Comparison of ENCODE assay signal across 22 mouse cellular contexts in genomic region chr5:38422426-38422825, GRCm38 (mm10).
DNase-seq lines count a peak whose midpoint lies in the region; ATAC-seq and TF ChIP-seq lines count a peak whose summit lies in the region.
"Had no signal": no experiment of that assay in that cellular context is flagged by ENCODE, and none has a peak within 500 bp of the region (broad histone marks: within the 10 kb centered on the region; RNA-seq: fewer than 3 reads in every experiment).

No protein-coding gene starts in this region.

- ATAC-seq in embryonic facial prominence, embryonic 11.5 days (replicated peaks; ENCODE audit: insufficient number of reproducible peaks, low FRiP score, low TSS enrichment, low read depth) = 0 out of 2 replicates have a peak, but pooled peaks have one; percentile 56
- 0 out of 2 replicates have a peak, but pooled peaks have one; percentile 13 for ATAC-seq in hindbrain, embryonic 13.5 days (ENCODE audit: low FRiP score)
- no peak for ATAC-seq in hindbrain, embryonic 14.5 days (ENCODE audit: low FRiP score)
- ATAC-seq in granulocyte monocyte progenitor cell, adult 5-6 weeks (replicated peaks; ENCODE audit: poor library complexity, severe bottlenecking) = no peak
- ATAC-seq: midbrain, embryonic 16.5 days had no signal

- H3K36me3 ChIP-seq in embryonic facial prominence, embryonic 11.5 days (replicated peaks; ENCODE audit: control insufficient read depth, insufficient read depth, low read depth, low read length) = no peaks in the 10 kb centered on the region
- H3K36me3 ChIP-seq in embryonic facial prominence, embryonic 10.5 days (replicated peaks) = no peaks in the 10 kb centered on the region
- H3K36me3 ChIP-seq in hindbrain, embryonic 13.5 days = no peaks in the 10 kb centered on the region
- no peaks in the 10 kb centered on the region for H3K36me3 ChIP-seq in hindbrain, embryonic 14.5 days (replicated peaks; ENCODE audit: control insufficient read depth, insufficient read depth)
- H3K36me3 ChIP-seq: heart, embryonic 15.5 days; lung, embryonic 15.5 days had no signal

- H3K9me3 ChIP-seq in embryonic facial prominence, embryonic 11.5 days (replicated peaks; ENCODE audit: control insufficient read depth, low read length) = no peaks in the 10 kb centered on the region
- no peaks in the 10 kb centered on the region for H3K9me3 ChIP-seq in embryonic facial prominence, embryonic 10.5 days
- no peaks in the 10 kb centered on the region for H3K9me3 ChIP-seq in hindbrain, embryonic 13.5 days
- no peaks in the 10 kb centered on the region for H3K9me3 ChIP-seq in hindbrain, embryonic 14.5 days (ENCODE audit: control insufficient read depth, low read length)
- H3K9me3 ChIP-seq: heart, embryonic 15.5 days; lung, embryonic 15.5 days had no signal

- H3K27me3 ChIP-seq in embryonic facial prominence, embryonic 11.5 days (ENCODE audit: control insufficient read depth, insufficient read depth, low read length) = no peaks in the 10 kb centered on the region
- H3K27me3 ChIP-seq in embryonic facial prominence, embryonic 10.5 days (replicated peaks; ENCODE audit: low read depth, poor library complexity, severe bottlenecking) = no peaks in the 10 kb centered on the region
- H3K27me3 ChIP-seq in hindbrain, embryonic 13.5 days = no peaks in the 10 kb centered on the region
- no peaks in the 10 kb centered on the region for H3K27me3 ChIP-seq in hindbrain, embryonic 14.5 days (ENCODE audit: control insufficient read depth, insufficient read depth, low read length)
- H3K27me3 ChIP-seq: heart, embryonic 15.5 days; lung, embryonic 15.5 days had no signal

- 34% methylated on average over 4 of the region's 4 CpGs for WGBS in embryonic facial prominence, embryonic 11.5 days
- WGBS in embryonic facial prominence, embryonic 10.5 days = 27% methylated on average over 4 of the region's 4 CpGs
- WGBS in hindbrain, embryonic 13.5 days = 11% methylated on average over 4 of the region's 4 CpGs
- WGBS in hindbrain, embryonic 14.5 days = 14% methylated on average over 4 of the region's 4 CpGs

- TF ChIP-seq CTCF in brain, embryonic 14.5 days (IDR thresholded peaks at IDR 0.05; ENCODE audit: borderline replicate concordance, extremely low read depth, insufficient read depth, insufficient read length) = no peak

- H3K9ac ChIP-seq in embryonic facial prominence, embryonic 11.5 days (replicated peaks; ENCODE audit: low read length) = no peak overlapping the region
- H3K9ac ChIP-seq in hindbrain, embryonic 13.5 days = no peak overlapping the region
- no peak overlapping the region for H3K9ac ChIP-seq in hindbrain, embryonic 14.5 days
- H3K9ac ChIP-seq: heart, embryonic 15.5 days; liver, embryonic 14.5 days; lung, embryonic 15.5 days had no signal

- no peak overlapping the region for H3K4me3 ChIP-seq in embryonic facial prominence, embryonic 11.5 days (ENCODE audit: low read depth, low read length)
- no peak overlapping the region for H3K4me3 ChIP-seq in embryonic facial prominence, embryonic 10.5 days
- H3K4me3 ChIP-seq in hindbrain, embryonic 13.5 days = no peak overlapping the region
- H3K4me3 ChIP-seq in hindbrain, embryonic 14.5 days (replicated peaks; ENCODE audit: low read length) = no peak overlapping the region
- H3K4me3 ChIP-seq: erythroblast, embryonic 14.5 days; heart, adult 2 months; heart, embryonic 15.5 days; layer of hippocampus, adult 2 months; lung, embryonic 15.5 days had no signal

- DNase-seq in embryonic facial prominence, embryonic 11.5 days (ENCODE audit: low spot score) = no peak
- no peak for DNase-seq in embryonic facial prominence, embryonic 10.5 days (ENCODE audit: low spot score)
- DNase-seq in hindbrain, embryonic 14.5 days (ENCODE audit: low spot score) = no peak
- peak; percentile 37 for DNase-seq in brain, embryonic 14.5 days (ENCODE audit: low read depth)
- DNase-seq in retina, embryonic 14.5 days (ENCODE audit: low spot score) = peak; percentile 66
- DNase-seq in testis, postnatal 14 days (ENCODE audit: low spot score) = no peak
- DNase-seq: cerebellum, adult 9-11 months; heart, adult 2 months; heart, postnatal 4 days; kidney, adult 8-10 months; kidney, postnatal 14 days; right cerebral cortex, adult 18-20 months; thymus, postnatal 14 days had no signal

- TF ChIP-seq POLR2A in brain, embryonic 14.5 days (IDR thresholded peaks at IDR 0.05; ENCODE audit: borderline replicate concordance, extremely low read depth, insufficient read depth, insufficient read length, poor library complexity, severe bottlenecking) = no peak

- H3K4me1 ChIP-seq in embryonic facial prominence, embryonic 11.5 days (ENCODE audit: control insufficient read depth, insufficient read depth, low read length) = no peaks in the 10 kb centered on the region
- peaks cover 9% of the 10 kb centered on the region for H3K4me1 ChIP-seq in embryonic facial prominence, embryonic 10.5 days
- H3K4me1 ChIP-seq in hindbrain, embryonic 13.5 days (replicated peaks) = no peaks in the 10 kb centered on the region; the same call in 1 of the 2 replicates
- H3K4me1 ChIP-seq in hindbrain, embryonic 14.5 days (replicated peaks; ENCODE audit: control insufficient read depth, insufficient read depth, low read length) = no peaks in the 10 kb centered on the region
- H3K4me1 ChIP-seq: heart, embryonic 15.5 days; lung, embryonic 15.5 days had no signal

- no peak overlapping the region for H3K27ac ChIP-seq in embryonic facial prominence, embryonic 11.5 days (replicated peaks; ENCODE audit: low read depth, low read length)
- no peak overlapping the region for H3K27ac ChIP-seq in embryonic facial prominence, embryonic 10.5 days (replicated peaks)
- H3K27ac ChIP-seq in hindbrain, embryonic 13.5 days = no peak overlapping the region
- H3K27ac ChIP-seq in hindbrain, embryonic 14.5 days = no peak overlapping the region
- H3K27ac ChIP-seq: heart, adult 2 months; heart, embryonic 15.5 days; layer of hippocampus, adult 2 months; liver, embryonic 14.5 days; lung, embryonic 15.5 days; macrophage had no signal

- no peak overlapping the region for H3K4me2 ChIP-seq in embryonic facial prominence, embryonic 11.5 days (ENCODE audit: low read depth, low read length)
- H3K4me2 ChIP-seq in hindbrain, embryonic 13.5 days = no peak overlapping the region
- H3K4me2 ChIP-seq in hindbrain, embryonic 14.5 days (replicated peaks) = no peak overlapping the region
- H3K4me2 ChIP-seq: heart, embryonic 15.5 days; lung, embryonic 15.5 days had no signal

Comparison
In these comparisons a context has a peak if more than half of its experiments do, and no peak if none do; other contexts are left out.
1. ATAC-seq: peak in embryonic facial prominence, embryonic 11.5 days (single experiment) and hindbrain, embryonic 13.5 days (single experiment); none in hindbrain, embryonic 14.5 days (single experiment) and granulocyte monocyte progenitor cell, adult 5-6 weeks (single experiment).
2. DNase-seq: peak in brain, embryonic 14.5 days (single experiment) and retina, embryonic 14.5 days (single experiment); none in embryonic facial prominence, embryonic 11.5 days (single experiment), embryonic facial prominence, embryonic 10.5 days (single experiment), hindbrain, embryonic 14.5 days (single experiment) and testis, postnatal 14 days (single experiment).